Mouse (Mus musculus) adrenal gland, postnatal 4 days (tissue): ENCODE data around the gene Syt15. TPM values are rescaled to one million over a fixed set of nuclear protein-coding genes. Genes with fewer than 3 reads are reported as not detected.
"Not testable (repeated sequence)": the region's sequence is repeated elsewhere in the genome, so short reads cannot be mapped to it uniquely, and the experiment has no call there.

Source experiments
- DNase-seq, 2 experiments: peaks; one replicate each; pipeline ENCODE4 v3.0.0; 2021 to 2022; ENCODE audit warnings: low spot score in 2 of 2, mixed read lengths in 2 of 2
- total RNA-seq, 2 experiments: library from RNA; stranded (reverse); gene quantifications; 2 replicates each; pipeline ENCODE4 v1.2.3; 2021

Syt15 gene
- total RNA-seq, 2 experiments from 2014 or later, result 1.1 to 1.3 TPM

DNA sequence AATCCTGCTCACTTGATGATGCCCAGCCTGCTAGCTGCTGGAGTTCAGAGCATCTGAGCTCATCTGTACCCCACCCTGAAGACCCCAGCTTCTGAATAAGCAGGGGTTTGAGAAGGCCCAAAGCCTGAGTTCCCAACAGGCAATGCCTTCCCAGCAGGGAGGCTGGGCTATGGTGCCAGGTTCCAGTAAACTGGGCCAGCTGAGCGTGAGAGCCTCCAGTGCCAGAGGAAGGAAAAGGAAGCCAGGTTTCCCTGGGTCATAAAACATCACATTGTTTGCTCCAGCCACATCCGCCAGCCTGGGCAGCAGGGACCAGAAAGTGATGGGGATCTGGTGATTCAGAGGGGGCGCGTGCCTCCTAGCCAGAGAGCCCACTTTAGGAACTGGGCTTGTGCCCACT, 7.2 kb downstream of the Syt15 start:
- DNase-seq, result no peak

DNA sequence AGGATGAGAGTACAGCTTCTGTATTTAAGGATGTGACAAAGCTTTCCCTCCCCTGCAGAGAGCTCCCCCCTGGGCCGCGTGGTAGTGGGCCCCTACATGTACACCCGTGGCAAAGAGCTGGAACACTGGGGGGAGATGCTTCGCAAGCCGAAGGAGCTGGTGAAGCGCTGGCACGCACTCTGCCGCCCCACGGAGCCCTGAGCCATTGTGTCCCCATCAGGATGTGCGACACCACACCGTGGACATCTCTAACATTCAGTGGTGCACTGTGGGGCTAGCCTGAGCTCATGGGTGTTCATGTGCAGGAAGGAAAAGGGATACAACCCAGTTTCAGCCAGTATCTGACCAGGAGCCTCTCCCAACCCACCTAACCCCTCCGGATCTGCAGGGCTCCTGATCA, 8.6 kb downstream of the Syt15 start:
- no peak for DNase-seq

DNA sequence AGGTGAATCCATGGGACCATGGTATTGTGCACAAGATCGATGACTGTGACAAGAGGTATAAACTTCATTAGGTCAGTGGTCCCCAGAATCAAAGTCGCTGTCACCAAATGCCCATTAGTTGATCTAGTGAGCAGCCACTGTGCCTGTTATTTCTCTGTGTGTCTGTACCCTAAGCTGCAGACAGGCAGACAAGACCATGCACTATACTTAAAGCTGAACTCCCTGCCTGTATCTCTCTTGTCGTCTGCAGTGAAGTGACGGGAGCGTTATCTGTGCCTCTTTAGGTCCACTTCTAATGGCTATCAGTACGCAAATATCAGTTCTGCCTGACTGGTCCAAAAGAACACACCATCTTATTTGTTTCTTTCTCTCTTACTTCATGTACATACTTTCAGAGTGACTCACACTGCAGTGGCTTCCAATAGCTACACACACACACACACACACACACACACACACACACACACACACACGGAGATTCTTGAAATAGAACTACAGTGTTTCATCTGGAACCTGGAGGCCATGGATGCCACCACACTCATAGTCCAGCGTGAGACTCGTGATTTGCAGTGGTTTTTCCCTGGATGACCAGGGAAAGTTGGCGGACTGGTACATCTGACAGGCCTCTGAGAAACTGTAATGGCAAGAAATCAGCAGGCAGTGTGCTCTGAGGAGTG, 9.6 kb downstream of the Syt15 start:
- no peak for DNase-seq

DNA sequence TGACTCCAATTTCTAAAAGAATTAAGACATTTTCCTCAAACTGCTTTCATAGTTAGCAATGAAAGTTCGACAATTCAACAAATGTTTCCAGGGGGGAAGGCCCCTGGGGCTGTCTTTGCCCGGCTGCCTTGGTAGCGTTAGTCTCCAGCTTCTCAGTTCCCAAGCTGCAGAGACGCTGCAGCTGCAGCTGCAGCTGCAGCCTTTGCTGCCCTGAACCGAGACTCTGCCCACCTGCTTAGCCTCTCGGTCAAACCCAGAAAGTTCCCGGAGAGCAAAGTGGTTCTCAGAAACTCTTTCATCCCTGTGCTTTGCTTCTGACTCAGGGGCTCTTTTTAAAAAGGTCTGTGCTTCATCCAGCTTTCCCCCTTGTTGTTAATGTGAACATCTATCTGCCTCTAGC, 12.9 kb downstream of the Syt15 start:
- no peak for DNase-seq

DNA sequence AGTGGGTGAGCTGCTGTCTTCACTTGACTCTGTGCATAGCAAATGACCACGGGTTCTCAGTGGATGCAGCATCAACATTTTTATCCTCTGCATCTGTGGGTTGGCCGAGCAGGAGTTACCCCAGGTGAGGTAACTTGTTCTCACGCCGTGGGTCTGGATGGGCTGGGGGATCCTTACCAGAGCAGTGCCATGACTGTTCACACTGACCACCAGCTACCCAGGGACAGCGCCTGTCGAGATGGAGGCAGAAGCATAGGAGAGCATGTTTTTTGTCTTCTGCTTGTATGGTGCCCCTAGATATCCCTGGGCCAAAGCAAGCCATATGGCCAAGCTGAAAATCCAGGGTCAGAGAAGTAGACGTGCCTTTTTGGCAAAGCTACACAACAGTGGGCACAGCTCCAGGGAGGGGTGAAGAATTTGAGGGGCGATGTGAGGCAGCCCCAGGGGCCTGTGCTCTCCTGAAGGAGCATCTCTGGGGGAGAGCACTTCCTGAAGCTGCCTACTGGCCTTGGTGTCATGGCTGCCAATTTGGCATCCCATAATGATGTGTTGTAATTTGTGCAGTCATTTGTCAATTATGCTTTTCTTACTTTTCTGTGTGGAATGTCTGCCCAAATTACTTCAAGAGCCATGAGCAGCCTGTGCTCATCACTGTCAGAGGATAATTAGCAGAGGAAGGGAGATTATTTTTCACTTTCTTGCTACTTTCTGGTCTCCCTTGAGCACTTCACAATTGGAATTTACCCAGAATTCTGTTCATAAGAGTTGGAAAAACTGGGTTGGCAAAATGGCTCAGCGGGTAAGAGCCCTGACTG, 13.7 kb downstream of the Syt15 start:
- no peak for DNase-seq

DNA sequence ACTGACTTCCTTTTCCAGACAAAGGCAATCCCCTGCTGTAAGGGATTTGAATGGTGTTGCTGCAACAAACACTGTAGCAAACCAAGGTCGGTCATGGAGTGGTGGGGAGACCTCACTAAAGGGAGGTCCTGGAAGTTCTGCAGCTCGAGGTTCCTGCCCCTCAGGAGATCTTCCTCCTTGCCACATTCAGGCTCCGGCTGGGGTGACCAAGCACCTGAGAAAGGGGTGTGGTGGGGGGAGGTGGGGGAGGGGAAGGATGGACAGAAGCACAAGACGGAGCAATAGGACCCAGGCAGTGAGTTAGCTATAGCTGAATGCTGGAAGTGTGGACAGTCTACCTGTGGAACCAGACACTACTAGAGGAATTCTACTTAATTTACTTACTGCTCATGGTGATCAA, 14.5 kb downstream of the Syt15 start:
- no peak for DNase-seq

DNA sequence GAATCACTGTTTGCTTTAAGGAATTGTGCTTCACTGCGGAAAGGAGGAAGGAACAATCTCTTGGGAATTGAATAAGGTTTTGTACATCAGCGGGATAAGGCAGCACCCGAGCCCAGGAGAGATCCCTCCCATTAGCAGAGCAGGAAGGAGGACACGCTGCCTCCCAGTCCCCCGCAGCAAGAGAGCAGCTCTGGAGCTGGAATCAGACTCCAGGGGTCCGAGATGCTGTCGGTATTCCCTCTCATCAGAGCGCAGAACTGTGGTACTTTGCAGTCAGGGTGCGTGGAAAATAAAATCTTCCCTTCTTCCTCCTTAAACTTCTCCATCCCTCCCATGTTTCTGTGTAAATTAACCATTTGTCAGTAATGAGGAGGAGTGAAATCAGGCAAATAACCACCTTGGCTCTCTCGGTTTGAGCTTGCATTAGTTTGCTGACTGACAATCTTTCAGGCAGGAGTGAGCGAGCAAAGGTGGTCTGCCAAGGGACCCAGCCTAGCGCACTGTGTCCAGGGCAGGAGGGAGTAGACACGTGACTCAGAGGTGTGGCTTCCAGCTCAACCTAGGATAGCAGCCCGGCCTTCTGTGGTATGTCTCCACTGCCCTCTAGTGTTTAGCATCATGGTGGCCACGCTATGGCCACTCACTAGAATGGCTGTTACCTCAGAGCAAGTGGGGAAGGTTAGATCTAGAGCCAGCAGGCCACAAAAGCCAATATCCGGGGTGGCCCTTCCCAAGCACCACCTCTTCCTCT, 15.4 kb downstream of the Syt15 start:
- DNase-seq, result peak in 1 of 2 experiments; percentile 34

DNA sequence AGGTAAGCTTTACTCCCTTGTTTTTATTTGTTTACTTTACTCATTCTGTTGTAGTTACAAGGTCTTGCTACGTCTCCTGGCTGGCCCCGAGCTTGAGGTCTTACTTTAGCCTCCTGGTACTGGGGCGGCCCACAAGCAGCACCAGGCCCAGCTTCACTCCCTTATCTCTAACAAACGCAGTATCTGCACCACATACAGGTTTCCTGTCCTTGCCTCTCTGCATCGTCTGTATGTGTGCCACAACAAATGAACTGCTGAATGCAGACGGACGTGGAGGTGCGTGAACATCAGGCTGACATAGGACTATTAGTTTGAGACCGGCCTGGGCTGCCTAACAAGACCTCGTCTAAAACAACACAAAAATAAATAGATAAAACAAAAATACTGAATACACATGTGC, 20.9 kb downstream of the Syt15 start:
- no peak for DNase-seq

DNA sequence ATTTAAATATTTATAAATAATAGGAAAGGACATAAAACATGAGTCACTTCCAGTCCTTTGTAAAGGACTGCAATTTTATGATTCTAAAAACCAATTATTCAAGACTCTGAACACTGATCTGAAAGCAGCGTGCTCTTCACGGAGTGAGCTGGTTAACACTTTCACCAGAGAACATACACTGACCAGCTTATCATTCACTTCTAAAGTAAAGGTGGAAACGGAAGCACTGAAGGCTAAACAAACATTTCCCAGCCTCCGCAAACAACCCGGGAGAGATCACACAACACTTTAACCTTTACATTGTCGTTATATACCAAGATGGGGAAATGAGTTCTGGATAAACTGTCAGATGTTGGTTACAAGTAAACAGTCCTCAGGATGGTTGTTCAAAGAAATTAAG, 21.3 kb downstream of the Syt15 start:
- no peak for DNase-seq

DNA sequence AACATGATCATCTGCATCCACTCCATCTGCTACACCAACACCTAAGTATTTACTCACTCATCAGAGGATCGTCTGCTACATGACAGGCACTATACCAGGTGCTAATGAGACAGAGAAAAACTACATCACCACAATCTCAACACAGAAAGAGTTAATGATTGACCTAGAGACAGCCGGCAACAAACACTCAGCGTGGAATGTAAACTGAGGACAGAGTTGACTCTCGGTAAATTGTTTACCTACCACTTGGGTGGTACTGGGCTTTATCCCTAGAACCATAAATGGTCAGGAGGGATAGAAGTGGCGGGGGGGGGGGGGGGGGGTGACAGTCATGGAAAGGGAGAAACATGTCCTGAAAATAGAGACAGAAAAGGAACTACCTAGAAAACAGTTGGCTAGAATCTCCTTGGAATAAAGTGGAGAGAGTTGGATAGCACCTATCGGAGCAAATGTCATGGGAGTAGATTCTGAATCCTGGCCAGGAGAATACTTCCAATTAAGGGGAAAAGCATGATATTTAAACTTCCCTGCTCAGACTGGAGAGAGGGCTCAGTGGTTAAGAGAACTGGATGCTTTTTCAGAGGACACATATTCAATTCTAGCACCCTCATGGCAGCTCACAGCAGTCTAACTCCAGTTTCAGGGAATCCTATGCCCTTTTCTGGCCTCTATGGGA, 33.2 kb downstream of the Syt15 start:
- no peak for DNase-seq

DNA sequence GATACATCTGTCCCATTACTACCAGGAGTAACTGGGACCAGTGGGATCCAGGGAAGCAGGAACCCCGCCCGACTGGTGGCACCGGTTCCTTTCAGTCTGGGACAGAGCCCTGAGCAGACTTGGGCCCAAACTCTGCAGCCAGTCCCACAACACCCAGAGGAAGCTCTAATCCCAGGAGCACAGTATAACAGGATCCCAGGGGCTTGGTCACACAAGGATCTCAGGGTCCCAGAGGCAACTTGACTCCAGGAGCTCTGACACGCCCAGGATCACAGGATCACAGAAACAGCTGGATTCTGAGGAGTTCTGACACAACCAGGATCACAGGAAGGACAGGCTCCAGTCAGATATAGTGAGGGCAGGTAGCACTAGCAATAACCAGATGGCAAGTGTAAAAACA, 33.9 kb downstream of the Syt15 start:
- no peak for DNase-seq

DNA sequence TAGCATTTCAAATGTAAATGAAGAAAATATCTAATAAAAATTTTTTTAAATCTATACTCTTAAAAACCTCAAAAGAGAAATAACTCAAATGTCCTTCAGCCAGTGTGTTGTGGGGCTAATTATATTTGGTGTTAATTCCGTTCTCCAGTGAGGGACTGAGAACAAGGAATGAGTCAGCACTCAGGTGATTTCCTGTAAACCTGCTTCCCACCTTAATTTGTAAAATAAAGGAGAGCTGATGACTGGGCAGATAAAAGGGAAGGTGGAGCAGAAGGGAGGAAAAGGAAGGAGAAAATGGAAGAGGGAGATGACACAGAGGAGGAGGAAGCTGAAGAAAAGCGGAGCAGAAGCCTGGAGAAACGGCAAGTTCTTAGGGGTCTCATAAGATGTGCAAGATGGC, 39.1 kb downstream of the Syt15 start:
- DNase-seq, result not testable (repeated sequence)

DNA sequence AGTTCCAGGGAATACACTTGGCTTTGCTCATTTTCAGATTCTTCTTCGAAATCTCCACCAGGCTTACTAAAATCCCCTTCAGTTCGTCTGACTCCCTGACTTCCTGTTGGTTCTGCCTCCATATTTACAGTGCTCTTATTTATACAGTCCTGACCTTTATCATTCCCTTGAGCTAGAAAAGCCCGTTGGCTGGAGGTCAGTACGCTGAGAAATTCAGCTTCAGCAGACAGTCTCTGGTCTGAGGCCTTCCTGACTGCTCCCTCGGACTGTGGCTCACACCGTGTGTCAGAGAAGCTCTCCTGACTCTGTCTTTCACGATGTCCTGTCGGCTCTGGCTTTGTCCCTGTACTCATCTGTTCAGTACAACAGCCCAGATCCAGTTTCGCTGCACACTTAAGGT, 48.7 kb downstream of the Syt15 start:
- no peak for DNase-seq

DNA sequence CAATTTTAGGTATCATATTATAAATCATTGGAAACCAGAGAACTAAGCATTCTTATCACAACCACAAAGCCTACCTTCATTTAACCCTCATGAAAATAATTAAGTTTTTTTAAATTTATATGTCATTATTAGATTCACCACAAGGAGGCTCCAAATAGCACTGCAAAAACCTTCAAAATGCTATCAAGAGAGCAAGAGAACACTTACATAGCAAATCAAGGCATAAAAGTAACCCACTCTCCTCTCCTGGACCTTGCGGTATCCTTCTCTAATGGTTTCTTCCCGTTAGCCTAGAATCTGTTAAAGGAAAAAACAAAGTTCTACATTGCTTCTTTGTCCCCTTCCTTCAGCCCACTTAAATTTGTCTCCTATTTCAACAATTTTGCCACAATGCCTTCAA, 53.9 kb downstream of the Syt15 start:
- DNase-seq, result no peak

DNA sequence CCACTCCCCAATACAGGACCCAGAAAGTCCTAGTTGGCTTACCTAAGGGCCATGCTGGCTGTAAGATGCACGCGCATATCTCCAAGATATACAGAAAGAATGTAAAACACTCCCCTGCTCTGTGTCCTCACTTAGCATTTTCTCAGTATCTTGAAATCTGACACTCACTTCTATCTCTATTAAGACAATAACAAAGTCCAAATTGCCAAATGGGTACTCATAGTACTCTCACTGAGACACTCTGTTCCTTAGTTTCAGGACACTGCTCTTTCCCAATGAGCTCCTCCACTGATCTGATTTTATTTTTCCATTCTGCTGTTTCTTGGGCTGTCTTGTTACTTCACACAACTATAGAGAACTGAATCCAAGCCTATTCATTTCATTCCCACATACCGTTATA, 54.7 kb downstream of the Syt15 start:
- no peak for DNase-seq

DNA sequence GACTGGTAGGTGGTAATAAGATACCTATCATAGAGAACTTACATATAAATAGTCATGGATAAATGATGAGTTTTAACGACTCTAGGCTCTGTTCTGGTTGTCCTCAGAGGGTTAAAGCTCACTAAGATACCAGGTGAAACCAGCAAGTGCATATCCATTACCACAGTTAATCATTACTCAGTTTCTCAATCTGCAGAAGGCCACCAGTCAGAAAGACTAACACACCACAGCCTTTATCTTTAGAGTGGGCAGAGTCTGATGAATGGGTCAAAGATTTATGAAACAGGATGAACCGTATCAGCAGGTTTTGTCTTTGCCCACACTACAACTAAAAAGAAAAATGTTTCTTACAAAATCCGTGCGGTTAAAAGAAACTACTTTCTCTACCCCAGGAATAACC, 55.8 kb downstream of the Syt15 start:
- DNase-seq, result no peak

DNA sequence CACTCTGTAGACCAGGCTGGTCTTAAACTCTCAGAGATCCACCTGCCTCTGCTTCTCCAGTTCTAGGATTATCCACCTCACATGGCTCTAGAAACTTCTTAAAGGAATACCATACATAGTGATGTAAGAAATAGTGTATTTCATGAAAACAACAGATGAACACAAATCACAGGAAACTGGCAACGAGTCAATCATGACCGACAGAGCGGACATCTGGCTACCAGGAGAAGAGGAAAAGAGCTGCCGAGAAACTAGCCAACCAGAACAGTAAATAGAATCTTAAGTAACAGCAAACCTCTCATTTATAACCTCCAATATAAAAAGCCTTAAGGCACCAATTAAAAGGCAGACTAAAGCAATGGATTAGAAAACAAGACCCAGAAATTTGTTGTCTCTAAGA, 60.3 kb downstream of the Syt15 start:
- no peak for DNase-seq
